In the genomic region with DNA sequence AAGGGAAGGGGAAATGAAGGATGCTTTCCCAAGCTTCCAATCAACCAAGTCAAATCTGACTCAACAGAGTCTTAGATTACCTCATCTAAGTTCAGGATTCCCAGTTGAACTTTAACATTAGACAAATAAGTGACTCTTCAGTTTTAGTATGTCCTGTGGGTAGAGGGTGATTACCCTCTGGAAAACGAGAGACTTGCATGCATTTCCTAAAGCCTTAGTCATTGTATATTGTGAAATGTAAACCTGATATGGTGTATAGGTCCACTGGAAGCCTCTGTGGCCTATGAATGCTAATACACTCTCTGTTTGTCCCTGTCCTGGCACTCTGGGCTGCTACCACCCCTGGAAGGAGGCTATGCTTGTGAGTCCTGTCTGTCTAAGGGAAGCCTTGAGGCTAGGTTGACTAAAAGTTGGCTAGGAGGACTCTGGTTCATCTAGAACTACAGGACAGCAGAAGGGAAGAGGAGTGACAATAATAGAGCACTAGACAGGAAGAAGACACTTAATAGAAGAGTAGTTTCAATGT, we compare ENCODE assay signal across 22 mouse cellular contexts. TPM values are rescaled to one million over a fixed set of nuclear protein-coding genes. Genes with fewer than 3 reads are reported as not detected.
DNase-seq lines count a peak whose midpoint lies in the region; ATAC-seq lines count a peak whose summit lies in the region.
"Had no signal": no experiment of that assay in that cellular context is flagged by ENCODE, and none has a peak within 500 bp of the region (broad histone marks: within the 10 kb centered on the region; RNA-seq: fewer than 3 reads in every experiment).

No protein-coding gene starts in this region.

- peak; percentile 66 for DNase-seq in heart, adult 11 months
- DNase-seq in heart, adult 8-10 months (ENCODE audit: low spot score) = no peak
- DNase-seq in 3T3-L1 (ENCODE audit: low read depth, low spot score) = peak; percentile 68
- peak; percentile 57 for DNase-seq in NIH3T3 (ENCODE audit: low read depth)
- DNase-seq in left cerebral cortex, adult 11 months (ENCODE audit: low spot score) = no peak
- no peak for DNase-seq in urinary bladder, postnatal 4 days (ENCODE audit: low spot score in 2 of 2)
- no peak for DNase-seq in embryo, embryonic 9.5 days (ENCODE audit: extremely low spot score)
- DNase-seq: adrenal gland, adult 8-10 months; adrenal gland, postnatal 25 days; cerebellum, adult 18-20 months; cerebellum, adult 9-10 months; cerebellum, postnatal 14 days; forebrain, postnatal 0 days; gastrocnemius, adult 2 months; gastrocnemius, postnatal 14 days; heart, postnatal 10 days; heart, postnatal 4 days; kidney, adult 11 months had no signal

- 0 out of 2 replicates have a peak, but pooled peaks have one; percentile 13 for ATAC-seq in megakaryocyte, adult 5-6 weeks (ENCODE audit: poor library complexity, severe bottlenecking)
- ATAC-seq: forebrain, embryonic 14.5 days; forebrain, postnatal 0 days; hindbrain, embryonic 16.5 days; intestine, embryonic 15.5 days had no signal

RNA-seq across cellular contexts. Expression of a gene that starts 16.3 kb away (rescaled TPM):
- total RNA-seq in heart, adult 8-10 months (2022) = 1 to 10 TPM in 3 of 4 experiments, under 1 TPM in 1; 0.98 to 1.8 (median 1.3) TPM
- total RNA-seq in megakaryocyte, adult 5-6 weeks (2015) = 0.80 TPM in 1 of 2 replicates, not detected in the other
- total RNA-seq in megakaryocyte, adult 5-6 weeks (2017) = 1.5 TPM in 1 of 2 replicates, not detected in the other
- total RNA-seq: adrenal gland, postnatal 25 days had no signal

RNA-seq across cellular contexts. Expression of a gene that starts 29.1 kb away (rescaled TPM):
- total RNA-seq in heart, adult 8-10 months (2022) = 10 to 100 TPM; 34.5 to 51.7 (median 43.7) TPM
- total RNA-seq in megakaryocyte, adult 5-6 weeks (2015) = 31.0 and 33.5 TPM in 2 replicates
- total RNA-seq in megakaryocyte, adult 5-6 weeks (2017) = 31.1 and 31.3 TPM in 2 replicates

Comparison
In these comparisons a context has a peak if more than half of its experiments do, and no peak if none do; other contexts are left out.
1. DNase-seq: peak in heart, adult 11 months (single experiment), 3T3-L1 (single experiment) and NIH3T3 (single experiment); none in heart, adult 8-10 months (single experiment), left cerebral cortex, adult 11 months (single experiment), urinary bladder, postnatal 4 days (0 of 2) and embryo, embryonic 9.5 days (single experiment).